ENCODE assay signal across 9 mouse cellular contexts in the genomic region with DNA sequence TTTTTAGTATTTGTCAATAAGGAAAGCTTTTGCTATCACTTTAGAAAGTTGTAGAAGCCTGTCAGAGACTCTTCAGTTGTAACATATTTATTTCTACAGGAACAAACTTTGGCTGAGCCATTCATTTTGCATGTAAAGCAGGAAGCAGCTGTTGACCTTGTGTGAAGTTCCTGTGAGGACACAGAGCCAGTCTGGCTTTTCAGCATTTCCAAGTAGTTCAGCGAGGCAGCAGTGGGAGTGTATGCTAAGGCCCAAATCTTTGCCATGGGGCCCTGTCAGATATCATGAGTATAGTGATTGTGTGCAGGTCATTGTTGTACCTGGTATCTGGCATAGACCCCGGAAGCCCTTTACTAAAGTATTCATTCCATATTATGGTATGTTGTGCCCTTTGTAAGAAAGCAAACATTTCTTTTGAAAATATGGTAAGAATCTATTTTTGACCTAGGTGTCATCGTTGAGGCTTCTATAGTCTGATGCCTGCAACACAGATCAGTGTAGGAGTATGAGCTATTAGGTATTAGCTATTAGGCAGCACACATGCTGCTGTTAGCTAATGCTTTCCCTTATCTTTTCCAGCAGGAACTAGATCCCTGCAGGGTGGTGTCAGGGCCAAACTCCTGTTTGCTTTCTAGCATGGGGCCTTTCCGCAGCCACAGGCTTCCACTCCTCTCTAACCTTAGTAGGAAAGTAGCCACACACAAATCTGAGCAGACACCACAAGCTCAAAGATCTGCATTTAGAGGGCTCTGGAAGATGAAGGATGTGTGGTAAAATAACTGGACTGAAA. TPM values are rescaled to one million over a fixed set of nuclear protein-coding genes. Genes with fewer than 3 reads are reported as not detected.
A peak's percentile ranks its signal among the peaks of the same experiment; 100 is the strongest.
DNase-seq lines count a peak whose midpoint lies in the region; ATAC-seq and TF ChIP-seq lines count a peak whose summit lies in the region.
"Had no signal": no experiment of that assay in that cellular context is flagged by ENCODE, and none has a peak within 500 bp of the region (broad histone marks: within the 10 kb centered on the region; RNA-seq: fewer than 3 reads in every experiment).

No protein-coding gene starts in this region.

- WGBS in liver, embryonic 15.5 days (ENCODE audit: insufficient replicate concordance) = 74% methylated on average over 4 of the region's 4 CpGs
- WGBS in stomach, postnatal 0 days = 77% methylated on average over 4 of the region's 4 CpGs

- H3K9me3 ChIP-seq in liver, embryonic 15.5 days (replicated peaks) = no peaks in the 10 kb centered on the region
- H3K9me3 ChIP-seq in stomach, postnatal 0 days (ENCODE audit: control insufficient read depth, low read length) = no peaks in the 10 kb centered on the region

- no peaks in the 10 kb centered on the region for H3K27me3 ChIP-seq in liver, embryonic 15.5 days
- no peaks in the 10 kb centered on the region for H3K27me3 ChIP-seq in stomach, postnatal 0 days (ENCODE audit: control insufficient read depth, insufficient read depth, low read length)

- no peaks in the 10 kb centered on the region for H3K4me1 ChIP-seq in liver, embryonic 15.5 days (replicated peaks)
- H3K4me1 ChIP-seq in stomach, postnatal 0 days (replicated peaks; ENCODE audit: control insufficient read depth, insufficient read depth) = no peaks in the 10 kb centered on the region

- peaks cover 28% of the 10 kb centered on the region for H3K36me3 ChIP-seq in liver, embryonic 15.5 days (replicated peaks)
- H3K36me3 ChIP-seq in stomach, postnatal 0 days (ENCODE audit: control insufficient read depth, insufficient read depth, low read length) = no peaks in the 10 kb centered on the region; the same call in 1 of the 2 replicates

- no peak for TF ChIP-seq EP300 in stomach, postnatal 0 days (optimal IDR thresholded peaks at IDR 0.05)

- peak; percentile 49 for DNase-seq in kidney, postnatal 10 days
- no peak for DNase-seq in kidney, adult 11 months
- peak; percentile 39 to 52 for DNase-seq in heart, postnatal 10 days
- peak; percentile 59 for DNase-seq in stomach, postnatal 0 days (ENCODE audit: low spot score)
- DNase-seq in left cerebral cortex, adult 18-20 months (ENCODE audit: low spot score in 2 of 2) = no peak
- DNase-seq in spleen, adult 18-20 months = no peak

- peak; percentile 40 for ATAC-seq in liver, embryonic 15.5 days (ENCODE audit: insufficient read depth)
- peak; percentile 99 for ATAC-seq in stomach, postnatal 0 days (ENCODE audit: low FRiP score, low TSS enrichment)

- no peak for TF ChIP-seq CTCF in stomach, postnatal 0 days (IDR thresholded peaks at IDR 0.05; ENCODE audit: low read depth)

- intact Hi-C loops in heart, postnatal 10 days (cut with DNase I) = no loop called here

- H3K4me3 ChIP-seq in liver, embryonic 15.5 days (replicated peaks) = no peak overlapping the region
- no peak overlapping the region for H3K4me3 ChIP-seq in stomach, postnatal 0 days (ENCODE audit: low read depth, low read length)
- H3K4me3 ChIP-seq: erythroblast, embryonic 14.5 days had no signal

- H3K27ac ChIP-seq in liver, embryonic 15.5 days (replicated peaks) = no peak overlapping the region
- H3K27ac ChIP-seq in stomach, postnatal 0 days (replicated peaks) = peak overlapping the region; percentile 70
- H3K27ac ChIP-seq: macrophage had no signal

- H3K4me2 ChIP-seq in liver, embryonic 15.5 days = no peak overlapping the region
- H3K4me2 ChIP-seq in stomach, postnatal 0 days (replicated peaks; ENCODE audit: low read depth) = no peak overlapping the region

- H3K9ac ChIP-seq in liver, embryonic 15.5 days = no peak overlapping the region
- H3K9ac ChIP-seq in stomach, postnatal 0 days (ENCODE audit: low read length) = no peak overlapping the region

RNA-seq across cellular contexts. Expression of gene Dph5, which starts 37.0 kb away (rescaled TPM):
- 1 to 10 TPM; 9.6 to 9.8 TPM for total RNA-seq in heart, postnatal 10 days (2021)
- 15.4 and 15.7 TPM in 2 replicates for polyA plus RNA-seq in liver, embryonic 15.5 days (2015; fragmentation: Nextera tagmentation; extraction: Ambion mirVana)
- 18.2 and 20.4 TPM in 2 replicates for polyA plus RNA-seq in stomach, postnatal 0 days (2015; fragmentation: Nextera tagmentation; extraction: Ambion mirVana)
- 10 to 100 TPM; 12.1 to 12.4 TPM for total RNA-seq in left cerebral cortex, adult 18-20 months (2021)

Comparison
In these comparisons a context has a peak if more than half of its experiments do, and no peak if none do; other contexts are left out.
1. DNase-seq: peak in kidney, postnatal 10 days (single experiment), heart, postnatal 10 days (2 of 2) and stomach, postnatal 0 days (single experiment); none in kidney, adult 11 months (single experiment), left cerebral cortex, adult 18-20 months (0 of 2) and spleen, adult 18-20 months (0 of 2).